Comparison of ENCODE assay signal across 9 mouse cellular contexts in genomic region chr1:21166762-21167161, GRCm38 (mm10). TPM values are rescaled to one million over a fixed set of nuclear protein-coding genes. Genes with fewer than 3 reads are reported as not detected.
DNase-seq lines count a peak whose midpoint lies in the region; ATAC-seq lines count a peak whose summit lies in the region.
"Had no signal": no experiment of that assay in that cellular context is flagged by ENCODE, and none has a peak within 500 bp of the region (broad histone marks: within the 10 kb centered on the region; RNA-seq: fewer than 3 reads in every experiment).

No protein-coding gene starts in this region.

- peak overlapping the region; percentile 77 for H3K4me2 ChIP-seq in heart, embryonic 15.5 days
- peak overlapping the region; percentile 75 for H3K4me2 ChIP-seq in hindbrain, embryonic 13.5 days
- H3K4me2 ChIP-seq in midbrain, embryonic 12.5 days (replicated peaks): peak overlapping the region; percentile 63

- H3K36me3 ChIP-seq in heart, embryonic 15.5 days: no peaks in the 10 kb centered on the region
- no peaks in the 10 kb centered on the region for H3K36me3 ChIP-seq in hindbrain, embryonic 13.5 days
- no peaks in the 10 kb centered on the region for H3K36me3 ChIP-seq in midbrain, embryonic 12.5 days

- no peak for DNase-seq in heart, postnatal 4 days
- DNase-seq in spleen, postnatal 14 days (ENCODE audit: low spot score in 2 of 2): no peak

- no peaks in the 10 kb centered on the region for H3K9me3 ChIP-seq in heart, embryonic 15.5 days (replicated peaks)
- no peaks in the 10 kb centered on the region for H3K9me3 ChIP-seq in hindbrain, embryonic 13.5 days
- H3K9me3 ChIP-seq in midbrain, embryonic 12.5 days: no peaks in the 10 kb centered on the region

- no peak overlapping the region; the same call in 1 of the 2 replicates for H3K9ac ChIP-seq in heart, embryonic 15.5 days
- H3K9ac ChIP-seq in hindbrain, embryonic 13.5 days: peak overlapping the region; percentile 68
- H3K9ac ChIP-seq in midbrain, embryonic 12.5 days (replicated peaks): peak overlapping the region; percentile 48; the same call in 1 of the 2 replicates

- H3K27ac ChIP-seq in heart, embryonic 15.5 days: no peak overlapping the region
- no peak overlapping the region for H3K27ac ChIP-seq in brown adipose tissue, adult 24 weeks (replicated peaks; ENCODE audit: low read depth, low read length)
- H3K27ac ChIP-seq in hindbrain, embryonic 13.5 days: peak overlapping the region; percentile 13; the same call in 1 of the 2 replicates
- H3K27ac ChIP-seq in midbrain, embryonic 12.5 days (replicated peaks): no peak overlapping the region

- H3K4me1 ChIP-seq in heart, embryonic 15.5 days (replicated peaks): peaks cover 5% of the 10 kb centered on the region; the same call in 1 of the 2 replicates
- no peaks in the 10 kb centered on the region for H3K4me1 ChIP-seq in brown adipose tissue, adult 24 weeks (ENCODE audit: control insufficient read depth, insufficient read depth, insufficient read length, low read length)
- peaks cover 9% of the 10 kb centered on the region for H3K4me1 ChIP-seq in hindbrain, embryonic 13.5 days (replicated peaks)
- peaks cover 8% of the 10 kb centered on the region; the same call in 1 of the 2 replicates for H3K4me1 ChIP-seq in midbrain, embryonic 12.5 days

- ATAC-seq in heart, embryonic 15.5 days (replicated peaks; ENCODE audit: insufficient number of reproducible peaks, insufficient read depth, low FRiP score, low read depth): peak; percentile 22; the same call in 1 of the 2 replicates
- ATAC-seq in hindbrain, embryonic 13.5 days (ENCODE audit: low FRiP score): peak; percentile 67; the same call in 1 of the 2 replicates
- ATAC-seq in midbrain, embryonic 12.5 days (ENCODE audit: low FRiP score, low read depth): peak; percentile 41; the same call in 1 of the 2 replicates
- ATAC-seq in erythroid progenitor cell, adult 5-6 weeks (replicated peaks; ENCODE audit: low FRiP score, poor library complexity, severe bottlenecking): no peak
- no peak for ATAC-seq in erythroblast, adult 5-6 weeks (replicated peaks; ENCODE audit: low FRiP score, poor library complexity, severe bottlenecking)

- 71% methylated on average over 4 of the region's 4 CpGs for whole genome bisulfite sequencing in heart, embryonic 15.5 days
- 70% methylated on average over 4 of the region's 4 CpGs for WGBS in hindbrain, embryonic 13.5 days
- 73% methylated on average over 4 of the region's 4 CpGs for WGBS in midbrain, embryonic 12.5 days

- peaks cover 3% of the 10 kb centered on the region; the same call in 1 of the 2 replicates for H3K27me3 ChIP-seq in heart, embryonic 15.5 days
- H3K27me3 ChIP-seq in hindbrain, embryonic 13.5 days: peaks cover 10% of the 10 kb centered on the region; the same call in 1 of the 2 replicates
- H3K27me3 ChIP-seq in midbrain, embryonic 12.5 days: peaks cover 9% of the 10 kb centered on the region

- H3K4me3 ChIP-seq in heart, embryonic 15.5 days: peak overlapping the region; percentile 52
- peak overlapping the region; percentile 63 for H3K4me3 ChIP-seq in brown adipose tissue, adult 24 weeks (ENCODE audit: insufficient read depth, low read depth, low read length)
- peak overlapping the region; percentile 45 for H3K4me3 ChIP-seq in hindbrain, embryonic 13.5 days
- H3K4me3 ChIP-seq in midbrain, embryonic 12.5 days: peak overlapping the region; percentile 44

RNA-seq across cellular contexts. Expression of gene Tmem14a, which starts 51.6 kb away (rescaled TPM):
- polyA plus RNA-seq in heart, embryonic 15.5 days (2015; fragmentation: Nextera tagmentation; extraction: Ambion mirVana): 9.0 and 9.6 TPM in 2 replicates
- total RNA-seq in heart, postnatal 4 days (2021): 1 to 10 TPM; 3.0 to 3.3 TPM
- 4.6 and 6.3 TPM in 2 replicates for polyA plus RNA-seq in brown adipose tissue, adult 24 weeks (2012; ENCODE audit: insufficient read depth, insufficient read length, missing spikeins)
- polyA plus RNA-seq in hindbrain, embryonic 13.5 days (2015; fragmentation: Nextera tagmentation; extraction: Ambion mirVana): 18.5 TPM in 2 replicates
- polyA plus RNA-seq in midbrain, embryonic 12.5 days (2016; fragmentation: Nextera tagmentation; extraction: Ambion mirVana): 12.6 and 12.7 TPM in 2 replicates
- total RNA-seq in erythroid progenitor cell, adult 5-6 weeks (2015; ENCODE audit: low replicate concordance): not detected in 2 replicates
- total RNA-seq in erythroid progenitor cell, adult 5-6 weeks (2017; ENCODE audit: low replicate concordance): not detected in 2 replicates
- not detected in 2 replicates for total RNA-seq in erythroblast, adult 5-6 weeks (2015; ENCODE audit: low replicate concordance)
- total RNA-seq in erythroblast, adult 5-6 weeks (2017; ENCODE audit: low replicate concordance): not detected in 2 replicates
- polyA plus RNA-seq: erythroblast, embryonic 14.5 days had no signal

Comparison
In these comparisons a context has a peak if more than half of its experiments do, and no peak if none do; other contexts are left out.
1. ATAC-seq: peak in heart, embryonic 15.5 days (single experiment), hindbrain, embryonic 13.5 days (single experiment) and midbrain, embryonic 12.5 days (single experiment); none in erythroid progenitor cell, adult 5-6 weeks (single experiment) and erythroblast, adult 5-6 weeks (single experiment).
2. Peak in every context shown above with its lines, with median percentiles within 50 percentile points of each other: H3K4me2 ChIP-seq and H3K4me3 ChIP-seq.